ENCODE assay signal across 8 mouse cellular contexts in genomic region chr6:124808358-124809012, GRCm38 (mm10). TPM values are rescaled to one million over a fixed set of nuclear protein-coding genes. Genes with fewer than 3 reads are reported as not detected.
DNase-seq lines count a peak whose midpoint lies in the region; ATAC-seq and TF ChIP-seq lines count a peak whose summit lies in the region.

Gene Spsb2, plus strand, starts transcription at chr6:124808661.

- no peak for TF ChIP-seq POLR2A in limb, embryonic 14.5 days (IDR thresholded peaks at IDR 0.05; ENCODE audit: borderline replicate concordance, extremely low read depth, insufficient read depth, insufficient read length)

- DNase-seq in left cerebral cortex, adult 2 months (ENCODE audit: extremely low spot score in 1 of 2, low spot score in 2 of 2): peak in 1 of 2 experiments; percentile 44
- DNase-seq in left cerebral cortex, adult 11 months (ENCODE audit: low spot score): no peak
- DNase-seq in cerebellum, adult 9-11 months: peak; percentile 73
- DNase-seq in gastrocnemius, adult 8-10 months (ENCODE audit: low spot score in 2 of 2): peak; percentile 59 to 69
- peak; percentile 62 for DNase-seq in limb, embryonic 14.5 days (ENCODE audit: low spot score)
- DNase-seq in midbrain, embryonic 14.5 days: peak; percentile 79
- peak; percentile 70 to 87 for DNase-seq in spleen, postnatal 4 days (ENCODE audit: low spot score in 2 of 2)

- H3K9me3 ChIP-seq in hindbrain, embryonic 15.5 days: no peaks in the 10 kb centered on the region
- H3K9me3 ChIP-seq in limb, embryonic 14.5 days (ENCODE audit: control insufficient read depth, low read length): no peaks in the 10 kb centered on the region
- no peaks in the 10 kb centered on the region for H3K9me3 ChIP-seq in midbrain, embryonic 14.5 days (ENCODE audit: control insufficient read depth, low read length)

- intact Hi-C loops in left cerebral cortex, adult 2 months (cut with DNase I): loop anchor here (1.0 kb wide), 1 partner anchor 39 kb away; the partner anchor contains the start of gene Eno2

- peak within 1 kb of the TSS; percentile 85 for H3K4me2 ChIP-seq in hindbrain, embryonic 15.5 days
- H3K4me2 ChIP-seq in limb, embryonic 14.5 days (replicated peaks; ENCODE audit: low read depth, low read length, severe bottlenecking): peak within 1 kb of the TSS; percentile 95
- H3K4me2 ChIP-seq in midbrain, embryonic 14.5 days (ENCODE audit: low read length): peak within 1 kb of the TSS; percentile 92

- H3K9ac ChIP-seq in hindbrain, embryonic 15.5 days: peak within 1 kb of the TSS; percentile 48
- peak within 1 kb of the TSS; percentile 64 for H3K9ac ChIP-seq in limb, embryonic 14.5 days (ENCODE audit: low read depth, low read length, severe bottlenecking)
- peak within 1 kb of the TSS; percentile 55 for H3K9ac ChIP-seq in midbrain, embryonic 14.5 days (replicated peaks; ENCODE audit: low read length)

- TF ChIP-seq CTCF in left cerebral cortex, adult 2 months (IDR thresholded peaks at IDR 0.05): no peak

- peak; percentile 17; the same call in 1 of the 2 replicates for ATAC-seq in hindbrain, embryonic 15.5 days (ENCODE audit: low FRiP score, low read depth)
- ATAC-seq in limb, embryonic 14.5 days (ENCODE audit: low FRiP score, low read depth): peak; percentile 62
- peak; percentile 31; the same call in 1 of the 2 replicates for ATAC-seq in midbrain, embryonic 14.5 days (ENCODE audit: low FRiP score, low TSS enrichment)

- H3K27ac ChIP-seq in left cerebral cortex, adult 2 months: peak within 1 kb of the TSS; percentile 98
- peak within 1 kb of the TSS; percentile 76 for H3K27ac ChIP-seq in hindbrain, embryonic 15.5 days (replicated peaks)
- peak within 1 kb of the TSS; percentile 86 for H3K27ac ChIP-seq in limb, embryonic 14.5 days (replicated peaks; ENCODE audit: low read depth, low read length)
- peak within 1 kb of the TSS; percentile 77 for H3K27ac ChIP-seq in midbrain, embryonic 14.5 days (replicated peaks; ENCODE audit: low read depth, low read length)

- H3K4me3 ChIP-seq in left cerebral cortex, adult 2 months: peak within 1 kb of the TSS; percentile 53
- H3K4me3 ChIP-seq in hindbrain, embryonic 15.5 days: peak within 1 kb of the TSS; percentile 46
- H3K4me3 ChIP-seq in limb, embryonic 14.5 days (replicated peaks; ENCODE audit: low read length): peak within 1 kb of the TSS; percentile 58
- H3K4me3 ChIP-seq in midbrain, embryonic 14.5 days (replicated peaks; ENCODE audit: low read depth, low read length): peak within 1 kb of the TSS; percentile 44

- H3K36me3 ChIP-seq in hindbrain, embryonic 15.5 days: peaks cover 8% of the 10 kb centered on the region; the same call in 1 of the 2 replicates
- peaks cover 29% of the 10 kb centered on the region for H3K36me3 ChIP-seq in limb, embryonic 14.5 days (ENCODE audit: control insufficient read depth, insufficient read depth, low read length)
- H3K36me3 ChIP-seq in midbrain, embryonic 14.5 days (ENCODE audit: control insufficient read depth, insufficient read depth, low read length): peaks cover 13% of the 10 kb centered on the region

- H3K4me1 ChIP-seq in hindbrain, embryonic 15.5 days (replicated peaks): peaks cover 59% of the 10 kb centered on the region
- peaks cover 25% of the 10 kb centered on the region for H3K4me1 ChIP-seq in limb, embryonic 14.5 days (ENCODE audit: control insufficient read depth, insufficient read depth, low read length)
- H3K4me1 ChIP-seq in midbrain, embryonic 14.5 days (ENCODE audit: control insufficient read depth, insufficient read depth, low read length): peaks cover 45% of the 10 kb centered on the region

- WGBS in hindbrain, embryonic 15.5 days: 5% methylated on average over 29 of the region's 29 CpGs
- 6% methylated on average over 29 of the region's 29 CpGs for WGBS in limb, embryonic 14.5 days
- WGBS in midbrain, embryonic 14.5 days: 4% methylated on average over 29 of the region's 29 CpGs

- no peaks in the 10 kb centered on the region for H3K27me3 ChIP-seq in hindbrain, embryonic 15.5 days
- no peaks in the 10 kb centered on the region for H3K27me3 ChIP-seq in limb, embryonic 14.5 days (ENCODE audit: control insufficient read depth, insufficient read depth, low read length)
- no peaks in the 10 kb centered on the region for H3K27me3 ChIP-seq in midbrain, embryonic 14.5 days (ENCODE audit: control insufficient read depth, insufficient read depth, low read length)

RNA-seq across cellular contexts. Expression of gene Spsb2, which starts in this region (rescaled TPM):
- 1 to 10 TPM; 4.4 to 5.4 TPM for total RNA-seq in left cerebral cortex, adult 2 months (2021)
- total RNA-seq in gastrocnemius, adult 8-10 months (2022): 1 to 10 TPM; 1.9 to 4.1 (median 2.9) TPM
- polyA plus RNA-seq in hindbrain, embryonic 15.5 days (2015; fragmentation: Nextera tagmentation; extraction: Ambion mirVana): 9.0 and 9.3 TPM in 2 replicates
- 9.8 and 11.1 TPM in 2 replicates for polyA plus RNA-seq in limb, embryonic 14.5 days (2012; rRNA removed)
- 8.9 and 10.8 TPM in 2 replicates for polyA plus RNA-seq in limb, embryonic 14.5 days (2014; fragmentation: Nextera tagmentation; extraction: Ambion mirVana)
- polyA plus RNA-seq in midbrain, embryonic 14.5 days (2014; fragmentation: Nextera tagmentation; extraction: Ambion mirVana): 5.9 and 6.3 TPM in 2 replicates
